Mouse (Mus musculus): Measurements from ENCODE around the gene Zfp709.
"Not testable (repeated sequence)": the region's sequence is repeated elsewhere in the genome, so short reads cannot be mapped to it uniquely, and the experiment has no call there.

Zfp709 gene

GRCm38 (mm10) chr8:71881618-71882274 is at the start of gene Zfp709:
Zfp709 (plus strand) TSS chr8:71882019.
- peak; percentile 71 for DNase-seq

- not testable (repeated sequence) for DNase-seq
Observed at GRCm38 (mm10) chr8:71838207-71838606, 43.6 kb upstream of the Zfp709 start.

GRCm38 (mm10) chr8:71841201-71841817 is 40.5 kb upstream of the Zfp709 start:
- not testable (repeated sequence) for DNase-seq

GRCm38 (mm10) chr8:71842476-71842875 is 39.3 kb upstream of the Zfp709 start:
- DNase-seq = not testable (repeated sequence)

GRCm38 (mm10) chr8:71844453-71844852 is 37.4 kb upstream of the Zfp709 start:
- DNase-seq = not testable (repeated sequence)

GRCm38 (mm10) chr8:71845993-71846483 is 35.8 kb upstream of the Zfp709 start:
- DNase-seq = not testable (repeated sequence)

- DNase-seq = not testable (repeated sequence)
Observed at GRCm38 (mm10) chr8:71846745-71847144, 35.1 kb upstream of the Zfp709 start.

- DNase-seq = not testable (repeated sequence)
Observed at GRCm38 (mm10) chr8:71851014-71851413, 30.8 kb upstream of the Zfp709 start.

- not testable (repeated sequence) for DNase-seq
Observed at GRCm38 (mm10) chr8:71853360-71853759, 28.5 kb upstream of the Zfp709 start.

GRCm38 (mm10) chr8:71856630-71857328 is 25.0 kb upstream of the Zfp709 start:
- DNase-seq = not testable (repeated sequence)

GRCm38 (mm10) chr8:71857364-71857763 is 24.5 kb upstream of the Zfp709 start:
- not testable (repeated sequence) for DNase-seq

- DNase-seq = not testable (repeated sequence)
Observed at GRCm38 (mm10) chr8:71861551-71861950, 20.3 kb upstream of the Zfp709 start.

GRCm38 (mm10) chr8:71862038-71862437 is 19.8 kb upstream of the Zfp709 start:
- not testable (repeated sequence) for DNase-seq

- DNase-seq = not testable (repeated sequence)
Observed at GRCm38 (mm10) chr8:71900666-71901065, 18.8 kb downstream of the Zfp709 start.

- not testable (repeated sequence) for DNase-seq
Observed at GRCm38 (mm10) chr8:71903084-71903483, 21.3 kb downstream of the Zfp709 start.

- DNase-seq = no peak
Observed at GRCm38 (mm10) chr8:71906809-71907208, 25.0 kb downstream of the Zfp709 start.

- no peak for DNase-seq
Observed at GRCm38 (mm10) chr8:71907798-71908257, 26.0 kb downstream of the Zfp709 start.

GRCm38 (mm10) chr8:71908309-71909261 is 26.8 kb downstream of the Zfp709 start, which contains the start of the genes Zfp882 and Zfp617:
Zfp882 (plus strand) TSS chr8:71908608.
Zfp617 (plus strand) TSS chr8:71908635.
- DNase-seq = peak; percentile 91

GRCm38 (mm10) chr8:71912286-71912685 is 30.5 kb downstream of the Zfp709 start:
- DNase-seq = no peak

GRCm38 (mm10) chr8:71922567-71923401 is 41.0 kb downstream of the Zfp709 start:
- peak; percentile 97 for DNase-seq

- no peak for DNase-seq
Observed at GRCm38 (mm10) chr8:71925791-71926190, 44.0 kb downstream of the Zfp709 start.
